Mouse (Mus musculus) kidney, adult 9 months (tissue): ENCODE results near the gene C1qtnf3.

ENCODE experiments used
- DNase-seq: peaks from one replicate; pipeline ENCODE4 v3.0.0; 2022

C1qtnf3 gene

DNA sequence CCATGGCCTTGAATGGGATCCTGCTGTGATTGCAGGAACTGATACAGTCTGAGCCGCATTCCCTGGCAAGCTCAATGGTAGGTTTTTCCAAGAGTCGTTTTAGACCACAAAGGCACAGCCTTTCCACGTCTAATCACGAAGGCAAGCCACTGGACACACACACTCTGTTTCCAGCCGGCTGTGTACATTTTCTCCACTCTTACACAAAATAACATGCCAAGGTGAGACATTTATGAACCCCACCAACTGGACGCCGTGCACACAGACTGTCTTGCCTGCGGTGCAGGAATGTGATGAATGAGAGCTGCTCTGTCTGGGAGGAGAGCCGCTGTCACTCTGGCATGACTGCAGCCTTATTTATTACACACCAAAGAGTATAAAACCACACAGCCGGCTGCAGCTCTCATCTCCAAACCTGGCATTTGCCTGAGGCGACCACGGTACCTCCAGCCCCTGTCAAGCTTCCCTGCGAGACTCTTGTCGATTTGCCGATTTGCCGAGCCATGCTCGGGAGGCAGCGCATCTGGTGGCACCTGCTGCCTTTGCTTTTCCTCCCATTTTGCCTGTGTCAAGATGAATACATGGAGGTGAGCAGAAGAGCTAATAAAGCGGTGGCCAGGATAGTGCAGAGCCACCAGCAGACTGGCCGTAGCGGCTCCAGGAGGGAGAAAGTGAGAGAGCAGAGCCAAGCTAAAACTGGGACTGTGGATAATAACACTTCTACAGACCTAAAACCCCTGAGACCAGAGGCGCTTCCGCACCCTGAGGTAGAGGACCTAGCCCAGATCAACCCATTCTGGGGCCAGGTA lies at the start of gene C1qtnf3:
C1qtnf3 (plus strand) TSS at position 382 of the 809 bp plus-strand sequence.
- DNase-seq = no peak

- peak; percentile 19 for DNase-seq
Observed at GRCm38 (mm10) chr15:10902360-10902759, 49.8 kb upstream of the C1qtnf3 start.

DNA sequence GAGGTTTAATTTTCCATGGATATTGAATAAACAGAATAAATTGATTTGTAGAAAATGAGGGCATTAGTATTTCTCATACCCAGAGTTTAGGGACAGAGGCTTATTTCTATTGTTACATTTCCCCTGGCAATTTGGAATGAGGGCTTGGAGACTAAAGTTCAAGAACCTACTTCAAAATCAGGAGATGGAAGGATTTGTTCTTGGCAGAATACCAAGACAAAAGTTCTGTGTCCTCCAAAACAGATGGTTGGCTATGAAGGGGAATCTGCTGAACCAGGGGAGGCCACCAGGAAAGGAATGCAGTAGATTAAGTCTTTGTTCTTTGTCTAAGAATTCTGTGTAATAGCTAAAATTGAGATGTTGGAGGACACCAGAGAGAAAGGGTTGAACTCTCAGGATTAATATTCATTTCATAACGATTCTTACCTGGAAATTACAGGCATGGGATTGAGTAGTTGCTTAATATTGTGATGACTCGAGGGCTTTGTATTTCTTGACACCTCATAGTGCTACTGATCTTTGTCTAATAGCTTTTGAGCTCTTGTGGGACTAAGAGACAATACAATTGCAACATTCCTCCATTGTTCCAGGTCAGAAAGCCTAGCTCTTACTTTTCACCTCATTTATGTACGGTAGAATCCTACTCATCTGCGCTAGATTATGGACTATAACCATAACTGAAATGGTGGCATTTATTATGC lies 35.4 kb upstream of the C1qtnf3 start:
- peak; percentile 54 for DNase-seq

- peak; percentile 30 for DNase-seq
Observed at GRCm38 (mm10) chr15:10917312-10917660, 34.8 kb upstream of the C1qtnf3 start.

- no peak for DNase-seq
Observed at GRCm38 (mm10) chr15:10920212-10920611, 31.9 kb upstream of the C1qtnf3 start.

GRCm38 (mm10) chr15:10921064-10921463 lies 31.1 kb upstream of the C1qtnf3 start:
- DNase-seq = peak; percentile 47

DNA sequence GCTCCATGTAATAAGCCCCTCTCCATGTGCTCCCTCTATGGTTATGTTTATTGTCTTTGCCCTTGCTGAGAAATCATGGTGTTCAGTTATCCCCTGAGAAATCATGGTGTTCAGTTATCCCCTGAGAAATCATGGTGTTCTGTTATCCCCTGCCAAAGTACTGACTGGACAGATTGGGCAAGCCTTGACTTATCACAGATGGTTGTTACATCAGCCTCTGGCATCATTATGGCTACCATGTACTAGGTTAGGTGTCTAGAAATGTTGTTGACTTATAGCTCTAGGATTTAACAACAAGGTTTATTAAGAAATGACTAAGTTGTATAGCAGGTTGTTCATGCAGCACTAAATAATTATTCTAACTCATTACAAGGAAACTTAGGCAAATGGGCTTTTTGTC lies 30.1 kb upstream of the C1qtnf3 start:
- no peak for DNase-seq

DNA sequence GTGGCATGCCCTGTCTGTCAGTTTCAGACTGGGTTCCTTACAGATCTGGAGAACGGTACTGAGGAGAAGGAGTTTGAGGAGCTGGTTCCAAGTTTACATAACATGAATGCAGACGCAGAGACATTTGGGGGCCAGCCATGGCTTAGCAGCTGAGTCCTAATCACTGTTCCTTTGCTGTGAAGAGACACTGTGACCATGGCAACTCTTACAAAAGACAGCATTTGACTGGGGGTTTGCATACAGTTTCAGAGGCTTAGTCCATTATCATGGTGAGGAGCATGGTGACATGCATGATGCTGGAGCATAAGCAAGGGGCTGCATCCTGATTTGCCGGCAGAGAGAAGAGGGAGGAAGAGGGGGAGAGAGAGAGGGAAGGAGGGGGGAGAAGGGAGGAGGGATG lies 29.6 kb upstream of the C1qtnf3 start:
- no peak for DNase-seq

DNA sequence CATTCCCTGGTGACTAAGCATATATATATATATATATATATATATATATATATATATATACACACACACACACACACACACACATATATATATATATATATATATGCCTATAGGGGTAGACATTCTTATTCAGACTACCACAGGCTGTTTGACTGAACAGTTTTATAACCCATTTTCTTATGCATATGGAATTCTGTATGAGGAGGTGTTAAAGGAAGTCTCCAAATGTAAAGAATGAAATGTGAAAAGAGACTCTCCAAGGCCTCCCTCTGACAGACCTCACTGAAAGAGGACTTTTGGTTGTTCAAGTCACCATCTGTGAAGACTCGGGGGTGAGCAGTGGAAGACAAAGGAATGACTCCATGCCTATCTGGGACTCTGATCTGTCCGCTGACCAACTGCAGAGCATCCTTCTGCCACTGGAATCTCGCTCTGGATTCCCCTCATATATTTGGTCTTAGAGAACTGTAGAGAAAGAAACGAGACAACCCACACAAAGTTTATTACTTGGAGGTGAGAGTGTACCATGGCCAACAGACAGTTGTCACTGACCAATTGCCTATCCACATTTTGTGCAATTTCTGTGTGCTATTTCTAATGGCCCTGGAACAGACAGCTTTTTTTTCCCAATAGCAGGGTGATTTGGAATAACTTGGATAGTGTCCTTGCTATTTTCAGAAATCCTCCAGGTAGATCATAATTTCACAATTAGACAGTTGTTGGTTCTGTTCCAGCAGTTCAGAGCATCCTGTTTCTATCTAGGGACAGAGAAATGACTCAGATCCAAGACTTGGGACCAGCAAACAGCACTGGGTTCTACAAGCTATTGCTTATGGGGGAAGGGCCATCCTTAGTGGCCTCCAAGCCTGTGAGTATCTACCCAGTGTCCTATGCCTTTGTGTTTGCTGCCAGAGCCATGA lies 28.8 kb upstream of the C1qtnf3 start:
- peak; percentile 49 for DNase-seq

- peak; percentile 27 for DNase-seq
Observed at GRCm38 (mm10) chr15:10927325-10927724, 24.8 kb upstream of the C1qtnf3 start.

DNA sequence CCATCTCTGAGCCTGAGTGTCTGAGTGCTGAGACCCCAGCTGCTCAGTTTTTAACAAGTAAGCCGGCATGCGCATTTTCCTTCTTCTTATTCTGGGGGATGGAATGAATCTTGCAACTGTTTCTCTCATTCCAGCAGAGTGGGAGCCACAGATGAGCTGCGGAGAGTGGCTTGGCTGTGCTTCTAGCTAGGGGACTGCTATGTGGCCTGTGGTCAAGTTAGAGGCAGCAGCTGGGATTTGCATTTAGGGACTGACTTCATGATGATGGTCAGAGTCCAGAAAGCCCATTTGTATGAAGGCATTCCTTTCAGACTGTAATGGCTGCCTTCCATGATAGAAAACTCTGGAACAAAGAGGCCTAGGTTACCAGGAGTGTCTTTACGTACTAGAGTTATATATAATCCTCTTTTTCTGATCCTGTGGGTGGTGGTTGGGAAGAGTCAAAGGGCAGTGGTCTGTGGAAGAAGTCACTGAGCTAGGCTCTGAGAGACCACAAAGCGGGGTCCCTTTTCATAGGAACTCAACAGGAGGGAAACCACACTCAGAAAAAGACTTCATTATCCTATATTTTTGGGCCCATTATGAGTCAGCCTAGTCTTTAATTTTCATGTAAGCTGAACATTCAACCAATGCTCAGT lies 23.4 kb upstream of the C1qtnf3 start:
- DNase-seq = no peak

DNA sequence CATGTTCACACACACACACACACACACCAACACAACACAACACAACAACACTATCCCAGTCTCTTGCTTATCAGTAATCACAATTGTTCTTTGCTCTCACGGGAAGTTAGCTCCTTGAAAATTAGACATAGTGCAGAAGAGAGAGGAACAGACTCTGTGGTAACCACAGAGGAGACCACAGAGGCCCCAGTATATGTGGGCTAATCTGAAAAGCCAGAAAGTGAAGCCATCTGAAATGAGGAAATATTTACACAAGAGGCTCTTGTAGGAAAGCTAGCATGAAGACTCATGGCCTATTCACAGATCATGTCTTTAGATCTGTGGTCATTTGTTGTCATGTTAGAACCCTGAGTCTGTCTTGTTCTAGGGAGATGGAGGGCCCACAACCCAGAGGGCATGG lies 18.2 kb upstream of the C1qtnf3 start:
- no peak for DNase-seq

DNA sequence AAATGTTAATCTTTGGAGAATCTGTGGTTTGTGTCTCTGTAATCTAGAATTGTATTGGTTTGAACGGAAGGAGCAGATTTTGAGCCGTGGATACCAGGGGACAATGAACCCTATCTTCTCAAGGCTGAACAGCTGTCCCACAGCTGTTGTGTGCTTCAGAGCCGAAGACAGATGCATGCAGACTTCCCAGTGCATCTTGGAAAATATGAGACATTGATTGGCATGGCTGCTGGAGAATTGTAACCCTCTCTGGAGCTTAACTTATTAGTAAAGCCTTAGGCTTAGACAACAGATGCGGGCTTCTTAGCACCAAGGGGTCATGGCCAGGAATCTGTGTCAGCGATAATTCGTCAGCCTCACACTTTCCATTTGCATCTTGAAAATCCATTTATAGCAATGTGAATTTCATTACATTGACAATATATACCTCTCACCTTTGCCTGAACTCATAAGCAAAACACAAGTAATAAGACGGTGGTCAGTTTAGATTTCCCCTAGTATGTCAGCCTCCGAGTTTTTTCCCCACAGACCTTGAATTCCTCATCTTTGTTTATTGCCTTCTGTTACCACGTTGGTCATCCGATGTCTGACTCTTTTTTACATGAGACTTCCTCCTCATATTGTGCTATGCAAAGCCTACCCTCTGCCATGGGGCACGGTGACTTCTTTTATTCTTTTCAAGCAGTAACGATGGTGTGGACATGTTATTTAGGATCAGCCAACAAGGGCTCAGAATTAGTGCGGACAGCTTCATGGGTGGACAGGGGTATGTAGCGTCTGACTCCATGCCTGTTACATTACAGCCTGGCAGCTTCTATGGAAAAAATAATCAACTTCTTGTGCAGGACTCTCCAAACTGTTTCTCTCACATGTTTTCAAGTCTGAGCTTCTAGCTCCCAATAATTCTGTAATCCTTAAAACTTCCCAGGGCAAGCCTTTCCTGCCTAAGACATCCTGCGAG lies 11.7 kb upstream of the C1qtnf3 start:
- no peak for DNase-seq

DNA sequence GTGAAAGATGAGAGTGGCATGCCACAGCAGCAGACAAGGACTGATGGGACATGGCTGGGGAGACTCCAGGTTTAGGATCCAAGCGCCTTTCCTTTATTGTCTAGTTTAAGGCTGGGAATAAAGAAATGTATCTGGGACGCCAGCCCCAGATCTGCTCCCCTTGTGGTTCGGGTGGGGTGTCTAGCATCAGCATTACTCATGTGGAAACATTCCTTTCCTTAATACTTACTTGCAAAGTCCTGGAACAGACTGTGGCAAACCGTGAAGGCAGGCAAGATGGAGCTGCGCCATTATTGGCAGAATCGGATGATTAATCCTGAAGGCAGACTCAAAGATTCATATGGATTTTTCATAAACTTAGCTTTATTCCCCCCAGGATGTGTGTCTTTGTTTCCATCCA lies 10.2 kb upstream of the C1qtnf3 start:
- DNase-seq = no peak

GRCm38 (mm10) chr15:10947852-10948251 lies 4.3 kb upstream of the C1qtnf3 start:
- DNase-seq = no peak

GRCm38 (mm10) chr15:10952760-10953305 lies 701 bp downstream of the C1qtnf3 start:
- peak; percentile 67 for DNase-seq

DNA sequence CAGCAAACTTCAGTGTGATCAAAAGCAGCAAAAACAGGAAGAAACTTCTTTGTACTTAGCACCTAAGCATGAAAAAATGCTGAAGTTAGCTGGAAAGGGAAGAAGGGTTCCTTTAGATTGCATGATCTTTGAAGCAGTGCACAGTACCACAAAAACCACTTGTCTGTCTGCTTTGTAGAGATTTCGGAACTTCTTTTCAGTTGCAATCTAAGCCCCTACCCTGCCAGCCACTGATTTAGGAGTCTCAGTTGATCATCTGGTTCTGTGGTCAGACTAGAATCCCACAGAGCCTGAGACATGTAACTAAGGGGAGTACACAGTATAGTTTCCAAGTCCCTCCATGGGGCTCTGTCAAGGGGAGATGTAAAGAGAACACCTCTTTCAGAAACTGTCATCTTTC lies 1.3 kb downstream of the C1qtnf3 start:
- no peak for DNase-seq

DNA sequence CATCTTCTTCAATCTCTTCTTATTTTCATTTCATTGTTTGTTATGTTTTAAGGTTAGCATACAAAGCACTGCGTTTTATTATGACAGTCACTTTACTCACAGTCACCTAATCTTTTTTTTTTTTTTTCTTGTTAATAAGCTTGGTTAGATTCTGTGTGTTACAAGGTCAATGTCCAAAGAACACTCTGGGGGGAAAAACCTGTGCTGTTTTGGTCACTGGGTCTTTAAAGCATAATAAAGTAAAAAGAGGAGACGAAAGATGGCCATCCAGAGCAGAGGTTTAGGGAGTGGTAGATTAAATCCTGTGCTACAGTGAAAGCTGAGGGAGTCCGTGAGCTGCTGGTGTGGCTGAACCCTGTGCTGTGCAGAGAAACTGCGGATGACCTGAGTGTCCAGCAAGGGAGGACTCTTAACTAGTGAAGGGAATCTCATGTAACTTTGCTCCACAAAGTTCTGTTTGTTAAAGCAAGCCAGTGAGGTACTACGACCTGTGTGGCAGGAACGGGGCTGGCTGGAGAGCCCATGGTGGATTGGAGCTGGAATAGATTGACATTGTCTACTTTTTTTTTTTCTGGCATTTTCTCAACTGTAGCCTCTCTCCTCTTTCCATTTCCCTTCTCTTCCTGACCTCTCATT lies 2.4 kb downstream of the C1qtnf3 start:
- peak; percentile 77 for DNase-seq

- DNase-seq = peak; percentile 85
Observed at GRCm38 (mm10) chr15:10955156-10955555, 3.0 kb downstream of the C1qtnf3 start.

GRCm38 (mm10) chr15:10956706-10957105 lies 4.6 kb downstream of the C1qtnf3 start:
- no peak for DNase-seq
